Mouse (Mus musculus) heart, embryonic 10.5 days (tissue): ENCODE data around the gene Steap2. TPM values are rescaled to one million over a fixed set of nuclear protein-coding genes. Genes with fewer than 3 reads are reported as not detected.

Experiments
- DNase-seq: peaks from one replicate; pipeline ENCODE4 v3.0.0-alpha.2; 2017; ENCODE audit warnings: low spot score
- H3K27ac ChIP-seq: fragments of 300-500 bp; sonication (generic); 2 replicates; pipeline ENCODE4 v1.5.1; 2016; ENCODE audit warnings: mild to moderate bottlenecking
- H3K27me3 ChIP-seq: fragments of 300-500 bp; sonication (generic); 2 replicates; pipeline ENCODE4 v1.6.1; 2016; ENCODE audit warnings: mild to moderate bottlenecking; ENCODE audit not compliant: poor library complexity, insufficient read depth, severe bottlenecking
- H3K36me3 ChIP-seq: fragments of 300-500 bp; sonication (generic); 2 replicates; pipeline ENCODE4 v1.6.1; 2016; ENCODE audit warnings: mild to moderate bottlenecking, moderate library complexity
- H3K4me1 ChIP-seq: fragments of 300-500 bp; sonication (generic); 2 replicates; pipeline ENCODE4 v1.6.1; 2016; ENCODE audit warnings: mild to moderate bottlenecking
- H3K4me3 ChIP-seq: fragments of 300-500 bp; sonication (generic); 2 replicates; pipeline ENCODE4 v1.5.1; 2016; ENCODE audit warnings: mild to moderate bottlenecking, moderate library complexity
- H3K9me3 ChIP-seq: fragments of 300-500 bp; sonication (generic); 2 replicates; pipeline ENCODE4 v1.6.1; 2016; ENCODE audit warnings: mild to moderate bottlenecking, moderate library complexity
- WGBS: fragments of 180-500 bp; shearing (Covaris S2); methylation state at CpG from one replicate; pipeline ENCODE4 v1.1.7; 2016; 5-methylcytosine and 5-hydroxymethylcytosine counted together
- polyA plus RNA-seq: library from polyadenylated mRNA; unstranded; fragments of >200 nt; fragmentation: Nextera tagmentation; extraction: Ambion mirVana; gene quantifications from 2 replicates; pipeline ENCODE4 v1.2.1, GENCODE M21; 2016

The Steap2 gene
- polyA plus RNA-seq = 3.3 and 6.9 TPM in 2 replicates

GRCm38 (mm10) chr5:5693956-5694653 lies at the start of gene Steap2:
Gene Steap2, minus strand, starts transcription at chr5:5694578.
- Histone ChIP-seq H3K4me1 (no peaks in the 10 kb centered on the region), H3K27ac (peak within 1 kb of the TSS; percentile 94), H3K27me3 (no peaks in the 10 kb centered on the region), H3K36me3 (no peaks in the 10 kb centered on the region), H3K9me3 (no peaks in the 10 kb centered on the region), H3K4me3 (peak within 1 kb of the TSS; percentile 85)
- under 1% methylated on average over 64 of the region's 66 CpGs for WGBS
- no peak for DNase-seq

GRCm38 (mm10) chr5:5734445-5734844 lies 40.1 kb upstream of the Steap2 start:
- Histone ChIP-seq H3K4me1 (no peaks in the 10 kb centered on the region), H3K27ac (no peak overlapping the region), H3K4me3 (no peak overlapping the region), H3K9me3 (no peaks in the 10 kb centered on the region), H3K27me3 (no peaks in the 10 kb centered on the region), H3K36me3 (no peaks in the 10 kb centered on the region)
- WGBS = 92% methylated on average over 9 of the region's 9 CpGs
- no peak for DNase-seq

GRCm38 (mm10) chr5:5732858-5733257 lies 38.5 kb upstream of the Steap2 start:
- Histone ChIP-seq H3K4me1 (no peaks in the 10 kb centered on the region), H3K36me3 (no peaks in the 10 kb centered on the region), H3K4me3 (no peak overlapping the region), H3K27me3 (no peaks in the 10 kb centered on the region), H3K27ac (no peak overlapping the region), H3K9me3 (no peaks in the 10 kb centered on the region)
- 56% methylated on average over 2 of the region's 2 CpGs for WGBS
- DNase-seq = no peak

GRCm38 (mm10) chr5:5732208-5732607 lies 37.8 kb upstream of the Steap2 start:
- H3K36me3 ChIP-seq = no peaks in the 10 kb centered on the region
- H3K4me3 ChIP-seq = no peak overlapping the region
- H3K4me1 ChIP-seq = no peaks in the 10 kb centered on the region
- no peak for DNase-seq
- H3K9me3 ChIP-seq = no peaks in the 10 kb centered on the region
- 82% methylated on average over 3 of the region's 3 CpGs for whole genome bisulfite sequencing
- no peak overlapping the region for H3K27ac ChIP-seq
- H3K27me3 ChIP-seq = no peaks in the 10 kb centered on the region

GRCm38 (mm10) chr5:5729904-5730303 lies 35.5 kb upstream of the Steap2 start:
- no peaks in the 10 kb centered on the region for H3K36me3 ChIP-seq
- no peak overlapping the region for H3K27ac ChIP-seq
- no peak for DNase-seq
- no peaks in the 10 kb centered on the region for H3K4me1 ChIP-seq
- 83% methylated on average over 4 of the region's 4 CpGs for WGBS
- no peaks in the 10 kb centered on the region for H3K27me3 ChIP-seq
- H3K4me3 ChIP-seq = no peak overlapping the region
- no peaks in the 10 kb centered on the region for H3K9me3 ChIP-seq

GRCm38 (mm10) chr5:5722217-5722616 lies 27.8 kb upstream of the Steap2 start:
- 83% methylated on average over 7 of the region's 7 CpGs for WGBS
- no peaks in the 10 kb centered on the region for H3K4me1 ChIP-seq
- no peaks in the 10 kb centered on the region for H3K36me3 ChIP-seq
- no peak overlapping the region for H3K4me3 ChIP-seq
- H3K27ac ChIP-seq = no peak overlapping the region
- H3K27me3 ChIP-seq = no peaks in the 10 kb centered on the region
- H3K9me3 ChIP-seq = no peaks in the 10 kb centered on the region
- no peak for DNase-seq

GRCm38 (mm10) chr5:5711032-5711431 lies 16.7 kb upstream of the Steap2 start:
- 69% methylated on average over 4 of the region's 4 CpGs for WGBS
- H3K4me3 ChIP-seq = no peak overlapping the region

GRCm38 (mm10) chr5:5707341-5708278 lies 13.2 kb upstream of the Steap2 start:
- DNase-seq = no peak
- 68% methylated on average over 13 of the region's 13 CpGs for WGBS

More at GRCm38 (mm10) chr5:5711032-5711431, 16.7 kb upstream of the Steap2 start:
- H3K27ac ChIP-seq = no peak overlapping the region
- no peaks in the 10 kb centered on the region for H3K27me3 ChIP-seq
- no peaks in the 10 kb centered on the region for H3K36me3 ChIP-seq
- no peaks in the 10 kb centered on the region for H3K9me3 ChIP-seq
- H3K4me1 ChIP-seq = no peaks in the 10 kb centered on the region
- DNase-seq = no peak

GRCm38 (mm10) chr5:5705019-5705418 lies 10.6 kb upstream of the Steap2 start:
- Histone ChIP-seq H3K36me3 (no peaks in the 10 kb centered on the region), H3K27me3 (no peaks in the 10 kb centered on the region)
- 61% methylated on average over 2 of the region's 2 CpGs for WGBS

More at GRCm38 (mm10) chr5:5707341-5708278, 13.2 kb upstream of the Steap2 start:
- Histone ChIP-seq H3K27ac (no peak overlapping the region), H3K27me3 (no peaks in the 10 kb centered on the region), H3K9me3 (no peaks in the 10 kb centered on the region), H3K4me1 (no peaks in the 10 kb centered on the region), H3K36me3 (no peaks in the 10 kb centered on the region), H3K4me3 (no peak overlapping the region)

GRCm38 (mm10) chr5:5700386-5700785 lies 6.0 kb upstream of the Steap2 start:
- DNase-seq = no peak
- Histone ChIP-seq H3K27ac (no peak overlapping the region), H3K4me3 (no peak overlapping the region), H3K27me3 (no peaks in the 10 kb centered on the region), H3K9me3 (no peaks in the 10 kb centered on the region), H3K4me1 (no peaks in the 10 kb centered on the region), H3K36me3 (no peaks in the 10 kb centered on the region)
- 88% methylated on average over 2 of the region's 2 CpGs for WGBS

More at GRCm38 (mm10) chr5:5705019-5705418, 10.6 kb upstream of the Steap2 start:
- no peak overlapping the region for H3K4me3 ChIP-seq
- no peaks in the 10 kb centered on the region for H3K9me3 ChIP-seq
- H3K4me1 ChIP-seq = no peaks in the 10 kb centered on the region
- no peak overlapping the region for H3K27ac ChIP-seq
- no peak for DNase-seq

- WGBS = 54% methylated on average over 3 of the region's 3 CpGs
- Histone ChIP-seq H3K4me1 (no peaks in the 10 kb centered on the region), H3K27me3 (no peaks in the 10 kb centered on the region), H3K9me3 (no peaks in the 10 kb centered on the region), H3K36me3 (no peaks in the 10 kb centered on the region), H3K27ac (no peak overlapping the region), H3K4me3 (no peak overlapping the region)
- DNase-seq = no peak
These were observed 4.5 kb upstream of the Steap2 start for GRCm38 (mm10) chr5:5698830-5699229.

- H3K27me3 ChIP-seq = no peaks in the 10 kb centered on the region
- 89% methylated on average over 5 of the region's 5 CpGs for WGBS
- H3K36me3 ChIP-seq = no peaks in the 10 kb centered on the region
- H3K9me3 ChIP-seq = no peaks in the 10 kb centered on the region
- no peak overlapping the region for H3K27ac ChIP-seq
- H3K4me1 ChIP-seq = no peaks in the 10 kb centered on the region
- DNase-seq = no peak
- H3K4me3 ChIP-seq = no peak overlapping the region
These were observed 1.1 kb upstream of the Steap2 start for GRCm38 (mm10) chr5:5695401-5695942.

GRCm38 (mm10) chr5:5693541-5693955 lies 830 bp downstream of the Steap2 start:
- Histone ChIP-seq H3K27me3 (no peaks in the 10 kb centered on the region), H3K36me3 (no peaks in the 10 kb centered on the region), H3K9me3 (no peaks in the 10 kb centered on the region), H3K27ac (peak overlapping the region; percentile 94), H3K4me3 (peak overlapping the region; percentile 85), H3K4me1 (no peaks in the 10 kb centered on the region)
- no peak for DNase-seq
- under 1% methylated on average over 28 of the region's 29 CpGs for WGBS
